Mouse (Mus musculus) bone marrow macrophage, adult 2 months (primary cell): Measurements from ENCODE around the gene Znhit2. TPM values are rescaled to one million over a fixed set of nuclear protein-coding genes. Genes with fewer than 3 reads are reported as not detected.
A peak's percentile ranks its signal among the peaks of the same experiment; 100 is the strongest.
"Not testable (repeated sequence)": the region's sequence is repeated elsewhere in the genome, so short reads cannot be mapped to it uniquely, and the experiment has no call there.

Source experiments
- H3K27ac ChIP-seq: 2 replicates; pipeline ENCODE4 v1.5.1; 2012; ENCODE audit warnings: low read depth, low read length; ENCODE audit not compliant: insufficient read depth
- H3K4me1 ChIP-seq: 2 replicates; pipeline ENCODE4 v1.6.1; 2012; ENCODE audit warnings: low read length; ENCODE audit not compliant: control insufficient read depth, insufficient read depth
- H3K4me3 ChIP-seq: 2 replicates; pipeline ENCODE4 v1.5.1; 2012; ENCODE audit warnings: mild to moderate bottlenecking, low read length, moderate library complexity; ENCODE audit not compliant: insufficient read depth
- CTCF ChIP-seq: IDR thresholded peaks from 2 replicates; pipeline ENCODE4 v1.5.1; 2012; ENCODE audit warnings: low read depth, mild to moderate bottlenecking, low read length, moderate library complexity
- POLR2A ChIP-seq: IDR thresholded peaks from 2 replicates; pipeline ENCODE4 v1.6.1; 2012; ENCODE audit warnings: mild to moderate bottlenecking, low read depth, low read length, borderline replicate concordance
- polyA plus RNA-seq: library from polyadenylated mRNA; stranded (reverse); fragments of >200 nt; gene quantifications from 2 replicates; pipeline ENCODE4 v1.2.4, GENCODE M21; 2012; ENCODE audit not compliant: missing spikeins, insufficient read depth, insufficient read length

Znhit2 gene
- polyA plus RNA-seq, 1 experiment, result 12.8 TPM

DNA sequence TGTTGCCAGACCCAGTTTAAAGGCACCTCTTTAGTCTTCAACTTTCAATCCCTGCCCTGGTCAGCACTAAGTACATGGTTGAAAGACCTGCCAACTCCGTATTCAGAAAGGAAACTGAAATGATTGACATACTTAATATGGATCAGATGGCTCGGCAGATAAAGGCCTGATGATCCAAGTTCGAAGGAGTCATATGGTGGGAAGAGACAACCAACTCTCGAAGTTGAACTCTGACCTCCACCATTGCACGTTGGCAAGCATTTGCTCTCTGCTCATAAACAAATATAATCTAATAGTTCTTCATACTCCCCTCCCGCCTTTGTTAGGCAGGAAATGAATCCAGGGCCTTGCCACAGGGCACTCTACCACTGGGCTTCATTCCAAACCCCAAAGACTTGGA, 32.0 kb upstream of the Znhit2 start:
- Histone ChIP-seq H3K4me3 (no peak overlapping the region), H3K27ac (no peak overlapping the region), H3K4me1 (no peaks in the 10 kb centered on the region)
- TF ChIP-seq CTCF (no peak), POLR2A (no peak)

DNA sequence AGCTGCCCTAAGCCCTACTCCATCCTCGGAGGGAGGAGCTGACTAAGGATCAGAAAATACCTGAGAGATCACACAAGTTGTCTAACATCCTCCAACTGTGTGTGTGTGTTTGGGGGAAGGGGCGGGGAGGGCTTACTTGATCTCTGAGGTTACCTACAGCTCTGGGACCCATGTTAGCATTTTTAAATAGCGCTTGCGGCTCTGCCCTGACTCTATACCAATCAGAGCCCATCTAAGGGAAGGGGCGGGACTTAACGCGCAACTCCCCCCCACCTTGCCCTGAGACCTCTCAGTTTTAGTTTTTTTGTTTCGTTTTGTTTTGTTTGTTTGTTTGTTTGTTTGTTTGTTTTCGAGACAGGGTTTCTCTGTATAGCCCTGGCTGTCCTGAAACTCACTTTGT, 31.6 kb upstream of the Znhit2 start:
- TF ChIP-seq CTCF (no peak), POLR2A (no peak)
- Histone ChIP-seq H3K4me1 (no peaks in the 10 kb centered on the region), H3K27ac (no peak overlapping the region), H3K4me3 (no peak overlapping the region)

DNA sequence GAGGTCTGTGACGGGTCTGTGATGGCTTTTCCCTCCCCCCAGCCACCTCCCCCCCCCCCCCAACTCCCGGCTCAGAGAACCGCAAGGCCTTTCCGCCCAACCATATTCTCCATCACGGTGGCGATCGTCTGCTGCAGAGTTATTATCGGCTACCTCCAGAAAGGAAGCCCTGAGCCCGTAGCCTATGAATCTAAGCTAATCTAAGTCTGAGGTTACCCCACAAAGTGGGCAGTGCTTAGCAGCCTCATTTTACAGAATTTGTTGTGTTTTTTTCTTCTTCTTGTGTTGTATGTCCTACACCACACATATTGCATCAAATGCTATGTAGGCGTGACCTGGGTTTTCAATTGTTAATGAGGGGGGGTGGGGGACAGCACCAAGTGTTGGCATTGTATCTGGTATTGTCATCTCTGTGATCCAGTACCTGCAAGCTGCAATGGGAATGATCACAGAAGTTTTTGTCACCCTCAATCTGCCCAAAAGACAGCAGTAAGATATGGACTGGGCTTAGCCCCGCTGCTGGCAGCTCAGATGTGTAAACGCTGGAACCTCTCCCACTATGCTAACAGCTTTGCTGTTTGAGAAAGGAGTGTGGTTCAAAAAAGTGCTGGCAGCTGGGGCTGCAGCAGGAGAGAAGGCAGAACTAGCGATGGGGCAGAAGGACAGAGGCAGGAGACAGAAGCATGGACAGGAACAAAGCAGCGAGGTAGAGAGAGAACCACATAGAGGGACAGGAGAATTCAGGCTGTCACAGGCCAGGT, 30.3 kb upstream of the Znhit2 start:
- no peak overlapping the region for H3K4me3 ChIP-seq
- H3K4me1 ChIP-seq, result no peaks in the 10 kb centered on the region
- no peak overlapping the region for H3K27ac ChIP-seq
- TF ChIP-seq POLR2A, result no peak

DNA sequence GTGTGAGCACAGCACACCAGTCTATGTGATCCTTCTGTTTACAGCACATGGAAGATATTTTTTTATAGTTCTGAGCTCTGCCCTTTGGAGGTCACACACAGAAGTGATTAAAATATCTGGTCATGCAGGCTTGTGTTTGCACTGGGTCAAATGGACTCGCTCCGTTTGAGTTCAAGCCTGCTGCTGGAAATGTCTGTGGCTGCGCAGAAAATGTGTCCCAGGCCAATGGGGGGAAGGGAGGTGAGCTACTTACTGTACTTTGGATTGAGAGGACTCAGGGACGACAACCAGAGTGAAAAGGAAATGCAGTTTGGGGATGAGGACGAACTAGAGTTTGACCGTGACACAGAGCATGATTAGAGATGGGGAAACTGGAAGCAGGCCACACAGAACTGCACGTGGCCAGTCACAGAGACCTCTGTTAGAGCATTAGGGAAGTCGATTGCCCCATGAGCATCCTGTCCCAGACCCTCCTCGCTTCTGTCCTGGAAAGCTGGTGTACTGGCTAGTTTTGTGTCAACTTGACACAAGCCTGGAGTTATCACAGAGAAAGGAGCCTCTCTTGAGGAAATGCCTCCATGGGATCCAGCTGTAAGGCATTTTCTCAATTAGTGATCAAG, 24.9 kb upstream of the Znhit2 start:
- Histone ChIP-seq H3K4me1 (peaks cover 2% of the 10 kb centered on the region), H3K27ac (no peak overlapping the region), H3K4me3 (no peak overlapping the region)
- TF ChIP-seq POLR2A (no peak), CTCF (no peak)

DNA sequence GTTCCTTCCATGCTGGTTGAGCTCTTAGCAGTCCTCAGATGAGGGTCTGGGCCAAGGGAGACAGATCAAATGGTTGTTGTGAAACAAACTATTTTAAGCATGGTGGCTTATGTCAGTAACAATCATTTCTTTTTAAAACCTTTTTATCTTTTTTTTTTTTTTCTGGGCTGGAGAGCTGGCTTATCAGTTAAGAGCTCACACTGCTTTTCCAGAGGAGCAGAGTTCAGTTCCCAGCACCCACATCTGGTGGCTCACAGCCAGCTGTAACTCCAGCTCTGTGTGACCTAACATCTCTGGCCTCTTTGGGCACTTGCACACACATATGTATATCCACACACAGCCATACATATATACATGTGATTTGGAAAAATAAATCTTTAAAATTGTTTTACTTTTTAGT, 23.3 kb upstream of the Znhit2 start:
- no peak overlapping the region for H3K27ac ChIP-seq
- H3K4me3 ChIP-seq, result no peak overlapping the region
- TF ChIP-seq POLR2A (no peak), CTCF (no peak)
- peaks cover 2% of the 10 kb centered on the region for H3K4me1 ChIP-seq

DNA sequence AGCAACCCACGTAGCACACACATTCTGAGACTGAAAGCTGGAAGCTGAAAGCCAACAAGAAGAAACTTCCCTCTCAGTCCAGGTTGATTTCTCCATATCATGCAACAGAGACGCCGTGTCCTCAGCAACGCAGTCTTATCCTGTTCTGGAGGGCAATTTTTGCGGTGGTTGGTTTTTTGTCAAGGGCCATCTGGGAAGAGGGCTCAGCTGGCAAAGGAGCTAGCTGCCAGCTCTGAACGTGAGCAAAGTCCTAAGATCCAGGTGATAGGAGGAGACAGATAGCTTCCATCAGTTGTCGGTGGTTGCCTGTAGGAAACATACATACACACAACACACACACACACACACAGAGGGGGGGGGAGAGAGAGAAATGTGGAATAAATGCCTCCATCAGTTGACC, 22.7 kb upstream of the Znhit2 start:
- Histone ChIP-seq H3K27ac (no peak overlapping the region), H3K4me3 (no peak overlapping the region), H3K4me1 (peaks cover 2% of the 10 kb centered on the region)
- TF ChIP-seq CTCF (no peak), POLR2A (no peak)

DNA sequence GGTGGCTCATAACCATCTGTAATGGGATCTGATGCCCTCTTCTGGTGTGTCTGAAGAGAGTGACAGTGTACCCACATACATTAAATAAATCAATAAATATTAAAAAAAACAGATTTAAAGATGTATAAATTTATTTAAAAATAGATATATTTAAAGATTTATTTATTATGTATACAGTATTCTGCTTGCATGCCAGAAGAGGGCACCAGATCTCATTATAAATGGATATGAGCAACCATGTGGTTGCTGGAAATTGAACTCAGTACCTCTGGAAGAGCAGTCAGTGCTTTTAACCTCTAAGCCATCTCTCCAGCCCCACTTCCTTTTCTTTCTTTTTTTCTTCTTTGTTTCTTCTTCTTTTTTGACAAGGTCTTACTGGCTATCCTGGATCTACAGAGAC, 21.0 kb upstream of the Znhit2 start:
- H3K27ac ChIP-seq, result no peak overlapping the region
- TF ChIP-seq POLR2A (no peak), CTCF (no peak)
- H3K4me3 ChIP-seq, result no peak overlapping the region
- peaks cover 3% of the 10 kb centered on the region for H3K4me1 ChIP-seq

DNA sequence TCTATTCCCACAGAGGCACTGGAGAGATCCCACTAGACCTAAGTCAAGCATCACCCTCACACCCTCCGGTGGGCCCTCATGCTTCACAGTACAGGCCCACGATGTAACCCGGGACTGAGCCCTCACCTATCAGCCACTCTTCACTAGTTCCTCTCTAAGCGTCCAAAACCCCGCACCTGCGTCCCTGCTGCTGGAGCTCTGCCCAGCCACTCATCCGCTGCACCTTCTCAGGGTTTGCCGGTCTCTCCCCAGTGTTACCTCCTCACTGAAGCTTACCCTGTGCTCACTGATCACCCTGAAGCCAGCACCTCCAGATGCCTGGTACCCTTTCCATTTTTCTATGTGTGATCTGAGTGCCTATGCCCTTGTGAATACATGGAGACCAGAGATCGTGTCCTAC, 18.7 kb upstream of the Znhit2 start:
- H3K27ac ChIP-seq, result no peak overlapping the region

DNA sequence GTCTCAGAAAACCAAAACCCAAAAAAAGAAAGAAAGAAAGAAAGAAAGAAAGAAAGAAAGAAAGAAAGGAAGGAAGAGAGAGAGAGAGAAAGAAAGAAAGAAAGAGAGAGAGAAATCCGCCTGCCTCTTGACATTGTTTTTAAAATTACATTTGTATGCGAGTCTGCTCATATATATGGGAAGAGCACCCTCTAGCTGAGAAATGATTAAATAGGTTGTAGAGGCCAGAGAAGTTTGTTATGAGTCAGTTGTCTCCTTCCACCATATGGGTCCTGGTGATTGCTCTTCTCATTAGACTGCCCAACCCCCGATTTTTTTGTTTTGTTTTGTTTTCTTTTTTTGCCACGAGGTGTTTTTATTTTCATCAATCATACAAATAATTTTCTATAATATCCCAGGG, 16.9 kb upstream of the Znhit2 start:
- not testable (repeated sequence) for H3K4me3 ChIP-seq, H3K27ac ChIP-seq
- H3K4me1 ChIP-seq, result peaks cover 13% of the 10 kb centered on the region

More for the DNA sequence above, 18.7 kb upstream of the Znhit2 start:
- H3K4me1 ChIP-seq, result peaks cover 5% of the 10 kb centered on the region
- no peak overlapping the region for H3K4me3 ChIP-seq
- TF ChIP-seq POLR2A (no peak), CTCF (no peak)

DNA sequence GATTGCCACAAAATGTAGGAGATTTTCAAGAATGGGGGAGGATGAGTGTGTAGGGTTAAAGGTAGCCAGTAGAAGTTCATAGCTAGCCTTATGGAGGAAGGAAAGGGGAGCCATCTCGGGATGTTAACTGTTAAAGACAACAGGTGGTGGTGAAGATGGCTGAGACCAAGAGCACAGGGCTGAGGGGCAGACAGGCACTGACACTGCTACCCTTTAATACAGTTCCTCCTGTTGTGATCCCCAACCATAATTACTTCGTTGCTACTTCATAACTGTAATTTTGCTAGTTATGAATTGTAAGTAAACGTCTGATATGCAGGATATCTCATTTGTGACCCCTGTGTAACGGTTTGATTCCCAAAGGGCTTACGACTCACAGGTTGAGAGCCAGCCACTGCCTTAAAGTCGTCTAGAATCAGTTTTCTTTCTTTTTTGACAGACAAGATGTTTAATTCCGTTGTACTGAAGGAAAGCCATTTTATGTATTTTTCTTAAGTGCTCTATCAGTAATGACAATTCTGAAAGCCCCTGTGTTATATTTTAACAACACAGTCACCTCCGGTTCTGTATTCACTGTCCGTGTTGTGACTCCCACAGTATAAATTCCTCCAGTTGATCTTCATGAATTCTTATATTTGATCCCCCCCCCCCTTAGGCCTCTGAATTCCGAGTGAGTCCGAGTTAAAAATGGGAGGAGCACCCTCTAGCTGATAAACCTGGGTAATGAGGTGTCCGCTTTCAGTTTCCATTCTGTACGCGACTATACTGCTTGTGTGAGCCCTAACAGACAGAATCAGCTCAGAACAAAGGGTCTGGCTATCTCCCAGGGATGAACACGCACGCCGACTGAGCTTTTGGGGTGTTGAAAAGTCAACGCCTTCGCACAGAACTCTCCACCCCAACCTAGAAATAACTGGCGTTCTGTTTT, 15.4 kb upstream of the Znhit2 start:
- Histone ChIP-seq H3K27ac (peak overlapping the region; percentile 97), H3K4me3 (peak overlapping the region; percentile 85), H3K4me1 (peaks cover 13% of the 10 kb centered on the region)
- no peak for TF ChIP-seq CTCF
